Mouse (Mus musculus): ENCODE data around the gene Serpina3m.
"Not testable (repeated sequence)": the region's sequence is repeated elsewhere in the genome, so short reads cannot be mapped to it uniquely, and the experiment has no call there.

Serpina3m gene

DNA sequence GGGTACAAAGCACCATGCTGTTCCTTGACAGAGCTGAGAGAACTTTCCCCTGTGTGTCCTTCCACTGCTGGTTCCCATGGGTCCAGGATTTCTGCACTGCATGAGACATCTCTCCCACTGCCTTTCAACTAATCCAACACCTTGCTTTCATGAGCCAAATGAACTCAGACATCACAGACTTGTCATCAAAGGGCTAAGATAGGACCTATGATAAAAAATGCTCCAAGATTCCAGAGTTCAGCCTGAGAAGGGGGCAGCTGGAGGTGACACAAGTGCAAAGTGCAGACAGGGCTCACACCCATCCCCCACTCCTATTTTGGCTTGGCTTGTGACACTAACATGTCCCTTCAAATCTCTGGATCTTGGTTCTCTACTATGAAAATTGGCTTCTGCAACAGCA lies 50.2 kb downstream of the Serpina3m start:
- in situ Hi-C loops (cut with MseI, MboI), result no loop called here

DNA sequence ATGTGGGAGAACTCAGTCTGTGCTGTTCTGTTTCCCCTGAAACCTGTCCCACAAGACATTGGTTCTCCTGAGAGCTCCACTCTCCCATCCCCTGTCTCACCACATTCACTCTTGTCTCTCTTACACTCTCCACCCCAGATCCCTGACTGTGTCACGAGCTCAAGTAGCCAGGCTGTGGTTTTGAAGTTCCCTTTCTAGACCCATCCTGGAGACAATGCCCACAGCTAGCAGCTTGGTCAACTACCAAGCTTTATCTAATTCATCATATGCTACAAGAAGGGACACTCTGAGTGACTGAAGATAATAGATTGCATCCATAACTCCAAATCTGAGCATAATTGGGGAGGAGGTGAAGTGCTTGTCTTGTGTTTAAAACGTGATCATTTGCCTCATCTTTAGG lies 52.8 kb downstream of the Serpina3m start:
- in situ Hi-C loops (cut with MseI, MboI), result not testable (repeated sequence)

DNA sequence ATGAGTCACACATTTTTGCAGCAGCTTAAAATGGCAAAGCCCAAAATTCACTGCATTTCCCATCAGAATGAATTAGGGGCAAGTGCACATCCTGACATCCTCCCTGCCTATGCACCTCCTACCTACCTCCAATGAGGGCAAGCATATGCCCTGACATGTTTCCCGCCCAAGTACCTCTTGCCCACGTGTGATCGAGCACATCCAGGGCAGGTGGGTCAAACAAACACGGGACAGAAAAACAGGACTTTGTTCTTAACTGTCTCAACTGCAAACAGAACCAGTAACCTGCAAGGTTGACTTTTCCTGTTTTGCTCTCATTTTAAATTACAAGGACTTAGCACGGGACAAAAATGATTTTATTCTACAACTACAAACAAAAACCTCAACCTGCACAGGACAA lies 65.7 kb downstream of the Serpina3m start:
- in situ Hi-C loops (cut with MseI, MboI), result no loop called here

DNA sequence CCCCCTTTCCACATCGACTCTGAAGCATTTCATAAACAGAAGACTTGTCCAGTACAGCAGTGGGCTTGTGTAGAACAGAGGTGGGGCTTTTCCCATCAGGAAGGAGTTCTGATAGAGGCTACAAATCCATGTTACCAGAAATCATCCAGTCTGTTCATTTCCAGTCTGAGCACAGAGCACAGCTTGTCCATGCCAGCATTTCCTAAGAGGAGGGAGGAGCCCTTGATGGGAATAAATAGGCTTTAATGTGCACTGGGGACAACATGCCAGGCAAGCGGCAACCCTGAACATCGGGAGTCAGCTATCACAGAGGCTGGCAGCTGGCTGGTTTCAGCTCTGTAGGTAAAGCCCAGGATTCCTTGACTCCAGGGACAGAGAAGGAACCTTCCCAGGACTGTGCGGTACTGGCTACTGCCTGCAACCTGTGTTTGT lies 68.2 kb downstream of the Serpina3m start, which contains the start of gene Serpina3n:
Serpina3n (plus strand) TSS at position 276 of the 432 bp plus-strand sequence.
- in situ Hi-C loops (cut with MseI, MboI), result no loop called here

DNA sequence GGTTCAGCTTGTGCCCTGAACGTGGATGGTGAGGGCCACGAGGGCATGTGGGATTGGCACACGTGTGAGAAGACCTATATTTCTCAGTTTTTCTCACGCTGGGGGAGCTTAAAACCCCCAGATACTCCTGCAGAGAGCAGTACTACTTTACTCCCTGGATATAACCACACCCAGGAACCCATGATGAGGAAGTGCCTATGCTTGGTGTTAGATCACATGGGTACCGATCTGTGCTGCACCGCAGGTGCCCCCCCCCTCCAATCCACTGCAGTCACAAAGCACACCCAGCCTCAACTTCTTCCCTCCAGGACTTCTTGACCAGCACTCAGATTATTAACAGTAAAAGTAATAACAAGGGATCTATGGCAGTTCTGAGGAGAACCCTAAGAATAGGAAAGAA lies 74.2 kb downstream of the Serpina3m start:
- in situ Hi-C loops (cut with MseI, MboI), result no loop called here

DNA sequence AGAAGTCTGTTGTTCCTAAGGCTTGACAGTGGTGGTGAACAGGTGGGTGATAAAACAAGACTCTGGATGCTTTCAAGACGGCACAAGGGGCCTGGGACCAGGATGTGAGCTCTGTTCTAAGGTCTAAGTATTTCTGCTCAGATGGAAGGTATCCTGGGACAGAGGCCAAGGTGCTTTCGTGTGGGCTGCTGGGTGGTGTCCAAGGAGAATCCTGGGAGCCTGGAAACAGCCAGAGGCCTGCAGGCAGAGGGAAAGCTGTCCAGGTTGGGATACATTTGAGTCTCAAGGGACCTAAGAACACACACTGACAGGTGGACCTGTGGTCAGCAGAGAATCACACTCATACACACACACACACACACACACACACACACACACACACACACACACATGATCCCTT lies 76.3 kb downstream of the Serpina3m start:
- in situ Hi-C loops (cut with MseI, MboI), result no loop called here

DNA sequence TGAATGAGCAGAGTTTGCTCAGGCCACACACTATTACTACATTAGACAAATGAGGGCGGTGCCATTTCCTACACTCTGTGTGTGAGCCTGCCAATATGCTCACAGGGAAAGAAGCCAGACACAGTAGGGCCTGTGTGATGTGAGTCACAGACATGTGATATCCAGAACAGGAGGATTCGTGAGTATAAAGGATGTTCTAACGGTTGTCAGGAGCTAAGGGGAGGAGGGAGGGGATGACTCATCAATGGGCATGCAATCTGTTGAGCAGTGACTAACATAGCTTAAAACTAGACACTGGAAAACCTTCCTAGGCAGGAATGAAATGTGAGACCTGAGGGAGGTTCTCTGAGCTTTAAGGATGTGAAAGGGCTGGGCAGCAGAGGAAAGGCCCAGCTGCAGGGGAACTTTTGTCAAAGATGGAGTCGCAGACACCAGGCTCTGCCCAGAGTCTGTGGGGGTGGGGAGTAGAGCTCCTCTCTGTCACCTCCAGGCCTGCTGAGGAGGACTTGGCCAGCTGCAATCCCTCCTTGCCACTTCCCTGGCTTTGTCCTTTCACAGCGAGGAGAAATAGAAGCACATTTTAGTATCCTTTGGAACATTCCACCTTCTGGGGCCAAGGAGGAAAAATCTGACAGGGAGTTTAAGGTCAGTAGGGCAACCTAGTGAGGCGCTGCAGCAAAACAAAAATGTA lies 77.5 kb downstream of the Serpina3m start:
- in situ Hi-C loops (cut with MseI, MboI), result no loop called here

DNA sequence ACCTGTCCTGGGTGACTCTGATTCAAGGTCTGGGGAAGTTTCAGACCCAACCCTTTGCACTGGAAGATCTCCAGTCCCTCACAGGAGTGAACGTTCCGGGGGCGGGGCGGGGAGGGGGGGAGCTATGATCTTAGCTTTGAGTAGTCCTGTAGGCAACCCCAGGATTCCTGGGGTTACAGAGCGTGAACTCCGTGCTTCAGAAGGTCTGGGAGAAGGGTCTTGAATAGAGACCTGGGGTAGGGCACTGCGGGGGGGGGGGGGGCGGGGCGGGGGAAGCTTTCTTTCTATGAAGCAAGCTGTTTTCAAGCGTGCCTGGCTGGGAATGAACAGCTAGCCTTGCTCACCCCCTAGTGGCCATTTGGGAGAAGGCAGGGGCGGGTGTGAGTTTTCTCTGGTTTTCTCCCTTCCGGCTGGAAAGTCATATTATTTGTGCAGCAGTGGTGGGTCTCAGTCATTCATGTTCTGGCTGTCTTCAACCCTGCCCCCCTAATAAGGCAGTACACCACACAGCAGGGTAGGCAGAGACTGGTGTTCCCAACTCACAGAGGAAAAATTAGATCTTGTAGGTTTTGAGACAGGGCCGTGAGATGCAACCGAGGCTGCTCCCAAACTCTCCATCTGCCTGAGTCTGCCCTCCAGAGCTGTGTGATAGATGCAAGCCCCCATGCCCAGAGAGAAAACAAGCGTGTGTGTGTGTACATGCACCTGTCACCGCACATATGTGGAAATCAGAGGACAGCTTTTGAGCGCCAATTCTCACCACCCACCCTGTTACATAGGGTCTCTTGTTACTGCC lies 80.3 kb downstream of the Serpina3m start:
- in situ Hi-C loops (cut with MseI, MboI), result no loop called here

DNA sequence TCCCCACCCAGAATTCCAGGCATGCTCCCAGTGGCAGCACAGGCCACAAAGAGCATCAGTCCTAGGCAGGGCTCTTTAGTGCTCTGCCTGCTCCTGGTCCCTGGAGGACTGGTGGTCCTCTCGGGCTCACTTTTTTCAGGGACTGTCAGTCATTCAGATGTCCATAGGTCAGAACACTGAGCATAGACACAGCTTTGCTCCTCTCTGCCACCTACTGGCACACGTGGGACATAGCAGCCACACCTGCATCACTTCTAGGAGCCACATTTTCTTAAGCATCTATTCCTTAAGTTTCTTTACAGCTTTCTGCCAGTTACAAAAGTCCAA lies 80.8 kb downstream of the Serpina3m start:
- in situ Hi-C loops (cut with MseI, MboI), result no loop called here

DNA sequence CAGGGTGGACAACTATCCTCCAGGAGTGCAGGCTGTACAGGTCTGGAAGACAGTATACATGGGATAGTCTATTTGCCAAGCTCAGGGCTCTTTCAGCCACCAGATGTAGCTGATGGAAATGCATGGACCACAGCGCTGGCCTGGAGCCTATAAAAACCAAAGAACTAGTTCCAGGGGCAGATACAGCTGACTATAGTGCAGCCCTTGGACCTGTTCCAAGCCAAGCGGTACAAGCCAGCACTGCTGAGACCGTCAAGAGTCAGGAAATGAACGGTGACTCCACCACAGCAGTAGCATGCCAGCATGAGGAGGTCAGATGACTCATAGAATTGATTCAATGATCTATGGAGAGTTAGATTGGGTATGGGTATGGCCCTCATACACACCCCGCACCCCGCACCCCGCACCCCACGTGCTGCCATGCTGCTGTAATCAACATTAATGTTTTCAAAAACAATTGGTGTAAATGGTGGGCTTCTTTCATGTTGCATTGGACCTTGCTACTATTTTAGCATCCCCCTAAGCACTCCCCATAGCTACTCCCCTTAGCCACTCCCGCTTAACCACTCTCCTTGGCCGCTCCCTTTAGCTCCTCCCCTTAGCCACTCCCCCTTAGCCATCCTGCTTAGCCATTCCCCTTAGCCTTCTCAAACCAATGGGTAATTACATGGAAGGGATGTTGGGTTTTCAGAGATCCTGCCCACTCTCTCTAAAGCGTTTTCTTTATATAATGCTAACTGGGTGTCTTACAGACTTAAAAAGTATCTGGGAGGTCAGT lies 84.5 kb downstream of the Serpina3m start:
- in situ Hi-C loops (cut with MseI, MboI), result loop anchor here (5.0 to 10.0 kb wide), 4 partner anchors 358 to 431 kb away; no protein-coding TSS in a partner anchor

DNA sequence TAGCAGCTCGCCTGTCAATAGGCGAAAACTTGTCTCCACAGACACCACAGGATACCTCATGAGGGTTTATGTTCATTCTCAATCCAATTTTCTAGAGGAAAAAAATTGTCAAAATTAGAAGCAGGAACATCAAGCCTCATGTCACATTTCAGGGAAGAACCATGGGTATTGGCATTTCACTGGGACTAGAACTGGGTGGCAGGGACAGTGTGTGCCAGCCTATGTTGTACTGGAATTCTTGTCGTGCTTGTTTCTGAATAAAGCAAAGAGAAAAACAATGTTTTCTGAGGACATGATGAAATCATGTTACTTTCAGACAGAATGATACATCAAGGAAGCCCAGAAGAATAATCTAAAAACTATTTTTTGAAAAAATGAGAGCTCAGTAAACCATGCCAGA lies 87.3 kb downstream of the Serpina3m start:
- in situ Hi-C loops (cut with MseI, MboI), result loop anchor here (10.0 kb wide), 2 partner anchors 361 to 431 kb away; no protein-coding TSS in a partner anchor

DNA sequence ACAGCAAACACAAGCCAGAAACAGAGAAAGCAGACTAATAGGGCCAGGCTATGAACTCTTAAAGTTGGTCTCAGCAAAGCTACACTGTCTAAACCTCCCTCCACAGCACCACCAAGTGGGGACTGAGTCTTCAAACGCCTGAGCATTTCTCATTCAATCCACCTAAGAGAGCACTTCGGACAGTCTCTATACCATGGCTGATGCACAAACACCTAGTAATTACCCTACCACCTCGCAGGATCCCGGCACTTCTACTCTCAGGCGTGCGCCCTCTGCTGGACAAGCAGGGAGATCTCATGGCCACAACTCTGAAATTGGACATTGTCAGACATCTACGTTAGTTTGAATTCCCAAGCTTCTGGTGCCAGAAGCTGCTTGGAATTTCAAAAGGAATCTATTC lies 88.6 kb downstream of the Serpina3m start:
- in situ Hi-C loops (cut with MseI, MboI), result loop anchor here (10.0 kb wide), 2 partner anchors 362 to 432 kb away; no protein-coding TSS in a partner anchor

DNA sequence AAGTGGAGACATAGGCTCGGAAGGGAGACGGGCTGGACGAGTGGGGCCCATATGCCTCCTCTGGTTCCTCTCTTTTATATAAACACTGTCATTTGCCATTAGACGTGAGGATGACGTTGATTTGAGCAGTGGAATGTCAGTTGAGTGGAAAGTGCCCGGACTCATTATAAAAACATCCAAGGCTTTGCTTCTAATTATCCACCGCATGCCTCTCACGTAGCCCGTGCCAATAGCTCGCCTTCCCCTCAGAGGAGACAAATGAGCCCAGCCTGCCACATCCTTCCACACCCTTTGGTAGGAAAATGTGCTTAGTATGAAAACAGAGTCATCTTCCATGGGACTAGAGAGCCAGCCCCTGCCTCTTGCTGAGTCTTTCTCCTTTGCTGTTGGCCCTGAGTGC lies 93.1 kb downstream of the Serpina3m start:
- in situ Hi-C loops (cut with MseI, MboI), result no loop called here

DNA sequence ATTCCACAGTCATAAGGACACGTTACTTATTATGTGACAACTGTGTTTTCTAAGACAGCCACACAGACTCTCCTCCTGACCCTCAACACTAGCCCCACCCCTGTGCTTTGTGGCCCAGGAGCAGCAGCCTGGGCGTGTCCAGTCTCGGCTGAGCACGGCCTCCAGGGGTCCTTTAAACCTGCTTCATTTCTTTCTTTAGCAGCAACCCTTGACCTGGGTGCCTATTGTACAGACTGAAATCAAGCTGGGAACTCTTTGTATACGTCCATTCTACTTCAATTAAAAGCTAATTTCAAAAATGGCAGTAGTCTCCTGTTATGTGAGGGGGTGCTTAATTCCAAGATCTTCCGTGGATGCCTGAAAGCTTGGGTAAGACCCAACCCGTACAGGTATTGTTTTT lies 94.9 kb downstream of the Serpina3m start:
- in situ Hi-C loops (cut with MseI, MboI), result no loop called here

DNA sequence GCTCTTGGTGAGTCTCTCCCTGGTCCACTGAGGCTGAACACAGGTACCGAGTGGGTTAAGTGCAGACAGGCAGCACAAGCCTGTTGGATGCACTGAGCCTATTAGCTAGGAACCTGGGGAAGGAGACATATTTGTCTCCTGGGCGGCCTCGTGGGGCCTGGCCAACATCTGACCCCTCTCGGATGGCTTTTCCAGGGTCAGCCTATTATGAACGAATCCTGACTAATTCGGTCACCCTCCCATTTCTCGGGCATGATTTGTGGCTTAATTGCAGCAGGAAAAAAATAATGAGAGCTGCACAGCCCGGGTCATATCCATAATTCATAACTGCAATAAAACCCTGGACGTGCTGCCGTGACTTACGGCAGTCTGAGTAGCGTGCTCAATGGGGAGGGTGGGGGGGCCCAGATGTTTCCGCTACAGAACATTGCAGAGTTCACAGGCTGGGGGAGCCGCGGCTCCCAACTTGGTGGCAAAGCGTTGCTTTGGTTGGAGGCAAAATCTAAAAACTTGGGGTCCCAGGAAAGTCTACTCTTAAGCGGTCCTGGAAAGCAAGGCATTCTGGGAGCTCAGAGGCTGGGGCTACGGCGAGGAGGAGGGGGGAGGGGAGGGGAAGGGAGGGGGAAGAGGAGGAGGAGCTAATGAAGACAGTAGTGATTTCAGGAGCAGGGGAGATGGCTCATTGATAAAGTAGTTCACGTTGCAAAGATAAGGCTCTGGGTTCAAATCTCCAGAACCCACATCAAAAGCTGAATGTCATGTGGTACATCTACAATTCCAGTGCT lies 95.9 kb downstream of the Serpina3m start:
- in situ Hi-C loops (cut with MseI, MboI), result no loop called here

DNA sequence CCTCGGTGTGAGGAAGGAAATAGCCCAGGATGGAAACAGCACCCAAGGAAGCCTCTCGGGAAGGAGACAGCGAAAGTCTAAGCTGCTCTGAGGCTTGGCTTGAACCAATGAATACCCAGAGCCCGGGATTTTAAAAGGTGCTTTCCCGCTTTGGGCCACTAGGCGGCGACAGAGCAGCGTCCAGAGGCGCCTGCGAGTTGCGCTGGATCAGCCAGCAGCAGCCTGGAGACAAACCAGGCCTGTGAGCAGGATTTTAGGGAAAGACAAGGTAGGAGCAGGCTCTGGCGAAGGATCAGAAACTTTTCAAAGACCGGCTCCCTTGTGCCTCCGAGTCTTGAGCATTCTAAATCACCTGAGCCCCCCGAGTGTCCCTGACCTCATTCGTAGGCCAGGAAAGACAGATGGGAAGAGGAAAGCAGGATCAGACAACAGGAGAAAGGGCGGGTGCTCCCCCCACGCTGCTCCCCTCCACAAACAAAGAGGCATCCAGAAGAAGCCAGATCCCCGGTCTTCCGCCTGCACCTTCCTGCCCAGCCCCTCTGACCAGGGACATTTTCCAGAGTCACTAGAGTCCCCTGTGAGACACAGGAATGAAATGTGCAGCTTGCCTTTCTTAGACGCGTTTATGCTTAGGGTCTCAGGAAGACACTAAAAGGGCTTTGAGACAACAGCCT lies 101.9 kb downstream of the Serpina3m start:
- in situ Hi-C loops (cut with MseI, MboI), result no loop called here

DNA sequence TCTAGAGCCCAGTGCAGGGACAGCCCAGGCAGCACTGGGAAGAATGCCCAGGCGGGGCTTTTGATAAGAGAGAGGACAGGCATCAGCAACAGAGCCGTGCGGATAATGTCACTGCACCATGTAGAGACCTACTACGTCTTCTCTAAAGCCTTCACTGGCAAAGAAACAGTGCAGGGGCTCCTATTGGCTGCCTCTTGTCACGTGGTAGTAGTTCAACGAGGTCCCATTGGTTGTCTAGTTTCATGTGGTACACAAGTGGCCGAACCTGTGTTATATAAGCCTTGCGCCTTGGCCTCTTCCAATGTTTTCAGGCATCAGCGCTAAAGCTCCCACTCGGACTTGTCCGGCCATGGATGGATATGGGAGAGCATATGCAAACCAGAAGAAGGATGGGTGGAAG lies 105.4 kb downstream of the Serpina3m start:
- in situ Hi-C loops (cut with MseI, MboI), result no loop called here

Measured in mouse trophoblast stem cell (cell line).